Mouse (Mus musculus) heart, embryonic 16.5 days (tissue): Measurements from ENCODE around the gene Obsl1. TPM values are rescaled to one million over a fixed set of nuclear protein-coding genes. Genes with fewer than 3 reads are reported as not detected.

Experiments used
- ATAC-seq: fragments of 200-750 bp; cut with Nextera tagmentation; replicated peaks from 2 replicates; pipeline ENCODE4 v1.8.0; 2017; ENCODE audit warnings: moderate number of reproducible peaks; ENCODE audit not compliant: insufficient read depth, low FRiP score; ENCODE audit errors: extremely low read depth
- H3K27ac ChIP-seq: fragments of 300-500 bp; sonication (generic); 2 replicates; pipeline ENCODE4 v1.5.1; 2014; ENCODE audit warnings: mild to moderate bottlenecking, low read length, control low read depth, moderate library complexity
- H3K27me3 ChIP-seq: fragments of 300-500 bp; sonication (generic); 2 replicates; pipeline ENCODE4 v1.6.1; 2014; ENCODE audit warnings: low read length, mixed read lengths; ENCODE audit not compliant: control insufficient read depth, insufficient read depth
- H3K36me3 ChIP-seq: fragments of 300-500 bp; sonication (generic); 2 replicates; pipeline ENCODE4 v1.6.1; 2014; ENCODE audit not compliant: control insufficient read depth, insufficient read depth
- H3K4me1 ChIP-seq: fragments of 300-500 bp; sonication (generic); 2 replicates; pipeline ENCODE4 v1.6.1; 2014; ENCODE audit warnings: low read length, mixed read lengths; ENCODE audit not compliant: control insufficient read depth, insufficient read depth
- H3K4me2 ChIP-seq: fragments of 300-500 bp; sonication (generic); 2 replicates; pipeline ENCODE4 v1.6.1; 2014; ENCODE audit warnings: low read depth, mild to moderate bottlenecking, control low read depth, low read length
- H3K4me3 ChIP-seq: fragments of 300-500 bp; sonication (generic); 2 replicates; pipeline ENCODE4 v1.5.1; 2014; ENCODE audit warnings: mild to moderate bottlenecking, control low read depth, low read length
- H3K9ac ChIP-seq: fragments of 300-500 bp; sonication (generic); 2 replicates; pipeline ENCODE4 v1.6.1; 2014; ENCODE audit warnings: low read length, control low read depth
- H3K9me3 ChIP-seq: fragments of 300-500 bp; sonication (generic); replicated peaks from 2 replicates; pipeline ENCODE4 v1.6.1; 2016; ENCODE audit warnings: low read length; ENCODE audit not compliant: control insufficient read depth
- WGBS: fragments of 180-500 bp; shearing (Covaris S2); extraction: QIAGEN DNeasy Blood & Tissue Kit; methylation state at CpG from one replicate; pipeline ENCODE4 v1.1.7; 2014; 5-methylcytosine and 5-hydroxymethylcytosine counted together
- polyA plus RNA-seq: library from polyadenylated mRNA; unstranded; fragments of >200 nt; fragmentation: Nextera tagmentation; extraction: Ambion mirVana; gene quantifications from 2 replicates; pipeline ENCODE4 v1.2.1, GENCODE M21; 2015

Obsl1 gene
- polyA plus RNA-seq, 1 experiment from 2014 or later = 83.9 TPM

DNA sequence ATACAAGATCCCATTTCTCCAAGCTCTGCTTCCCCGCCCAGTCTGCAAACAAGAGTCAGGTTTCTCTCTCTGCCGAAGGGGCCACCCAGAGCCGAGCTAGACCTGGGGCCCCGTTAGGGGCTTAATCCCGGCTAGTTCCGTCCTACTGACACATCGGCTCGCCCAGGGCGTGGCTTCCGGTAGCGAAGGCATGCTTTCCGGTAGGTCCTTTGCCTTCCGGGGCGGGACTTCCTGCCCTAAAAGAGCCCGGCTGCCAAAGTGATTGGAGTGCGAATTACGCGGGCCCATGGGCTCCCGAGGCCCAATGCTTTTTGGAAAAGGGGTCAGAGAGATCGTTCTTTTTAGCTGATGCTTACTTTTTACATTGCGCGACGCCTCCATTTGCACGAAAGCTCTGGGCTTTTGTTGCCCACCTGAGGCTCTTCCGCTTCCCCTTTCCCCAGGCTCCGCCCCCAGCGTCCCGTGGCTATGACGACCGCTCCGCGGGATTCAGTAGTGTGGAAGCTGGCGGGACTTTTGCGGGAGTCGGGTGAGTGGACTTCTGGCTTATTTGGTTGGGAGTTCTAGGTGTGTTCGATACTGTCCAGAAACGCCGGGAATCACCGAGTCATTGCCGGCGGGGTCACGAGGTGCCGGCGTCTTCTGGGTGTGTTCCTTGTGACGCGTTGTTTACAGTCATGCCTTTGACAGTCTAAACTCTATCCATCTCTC lies 15.2 kb upstream of the Obsl1 start, which contains the start of gene Stk11ip:
Gene Stk11ip, plus strand, starts transcription at position 209 of the 711 bp plus-strand sequence.
- Histone ChIP-seq H3K9me3 (no peaks in the 10 kb centered on the region), H3K27ac (peak within 1 kb of the TSS; percentile 97), H3K4me2 (peak within 1 kb of the TSS; percentile 79), H3K4me3 (peak within 1 kb of the TSS; percentile 61), H3K4me1 (peaks cover 24% of the 10 kb centered on the region), H3K9ac (peak within 1 kb of the TSS; percentile 78), H3K27me3 (no peaks in the 10 kb centered on the region), H3K36me3 (no peaks in the 10 kb centered on the region)
- WGBS = under 1% methylated on average over 46 of the region's 46 CpGs
- ATAC-seq = peak; percentile 98

DNA sequence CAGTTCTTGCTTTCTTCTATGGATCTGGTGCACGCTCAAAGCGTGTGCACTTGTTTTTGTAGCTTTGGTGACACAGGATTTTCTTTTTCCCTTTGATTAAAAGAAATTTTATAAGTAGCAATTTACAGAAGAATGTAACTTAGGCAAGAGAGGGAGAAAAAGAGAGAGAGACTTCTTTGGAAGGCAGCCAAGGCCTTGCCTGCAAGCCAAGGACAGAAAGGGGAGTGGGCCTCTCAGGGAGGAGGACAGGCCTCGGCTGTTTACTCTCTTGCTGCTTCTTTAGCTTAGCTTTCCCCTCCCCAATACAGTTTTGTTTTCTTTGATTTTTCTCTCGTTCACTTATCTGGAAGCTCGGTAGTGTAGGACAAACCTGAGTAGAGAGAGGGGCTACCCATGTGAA lies 13.3 kb upstream of the Obsl1 start:
- H3K4me3 ChIP-seq = no peak overlapping the region
- no peak for ATAC-seq
- no peaks in the 10 kb centered on the region for H3K36me3 ChIP-seq
- H3K27me3 ChIP-seq = no peaks in the 10 kb centered on the region
- H3K4me2 ChIP-seq = no peak overlapping the region
- H3K9me3 ChIP-seq = no peaks in the 10 kb centered on the region
- WGBS = 39% methylated on average over 5 of the region's 5 CpGs
- H3K4me1 ChIP-seq = peaks cover 31% of the 10 kb centered on the region
- peak overlapping the region; percentile 97 for H3K27ac ChIP-seq
- H3K9ac ChIP-seq = peak overlapping the region; percentile 6

DNA sequence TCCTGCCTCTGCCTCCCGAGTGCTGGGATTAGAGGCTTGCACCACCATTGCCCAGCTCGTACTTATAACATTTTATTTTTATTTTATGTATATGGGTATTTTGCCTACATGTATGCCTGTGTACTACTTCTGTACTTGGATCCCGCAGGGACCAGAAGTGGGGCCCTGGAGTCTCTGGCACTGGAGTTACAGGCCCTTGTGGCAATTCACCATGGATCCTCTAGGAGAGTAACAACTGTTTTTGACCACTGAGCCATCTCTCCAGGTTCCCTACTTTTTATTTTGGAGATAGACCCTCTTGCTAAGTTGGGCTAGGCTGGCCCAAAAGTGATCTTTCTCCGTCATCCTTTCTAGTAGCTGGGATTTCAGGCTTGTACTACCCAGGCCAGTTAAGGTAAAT lies 12.2 kb upstream of the Obsl1 start:
- Histone ChIP-seq H3K9ac (no peak overlapping the region), H3K4me3 (no peak overlapping the region), H3K36me3 (no peaks in the 10 kb centered on the region), H3K27me3 (no peaks in the 10 kb centered on the region), H3K4me2 (no peak overlapping the region), H3K9me3 (no peaks in the 10 kb centered on the region), H3K4me1 (peaks cover 31% of the 10 kb centered on the region), H3K27ac (no peak overlapping the region; the same call in 1 of the 2 replicates)
- no peak for ATAC-seq
- 90% methylated on average over 4 of the region's 4 CpGs for WGBS

DNA sequence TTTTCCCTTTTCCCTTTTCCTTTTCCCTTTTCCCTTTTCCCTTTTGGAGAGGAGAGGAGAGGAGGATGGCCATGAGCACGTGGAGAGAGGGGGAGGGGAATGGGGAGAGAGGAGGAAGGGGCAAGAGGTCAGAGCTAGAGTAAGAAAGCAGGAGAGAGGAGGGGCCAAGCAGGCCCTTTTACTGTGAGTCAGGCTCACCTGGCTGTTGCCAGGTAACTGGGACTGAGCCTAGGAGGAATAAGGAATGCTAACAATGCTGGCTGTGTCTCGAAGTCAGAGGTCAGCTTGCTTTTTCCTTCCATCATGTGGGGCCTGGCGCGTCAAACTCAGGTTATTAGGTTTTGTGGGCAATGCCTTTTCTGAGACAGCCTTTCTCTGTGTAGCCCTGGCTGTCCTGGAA lies 11.7 kb upstream of the Obsl1 start:
- Histone ChIP-seq H3K27ac (no peak overlapping the region), H3K4me1 (peaks cover 31% of the 10 kb centered on the region), H3K27me3 (no peaks in the 10 kb centered on the region)

DNA sequence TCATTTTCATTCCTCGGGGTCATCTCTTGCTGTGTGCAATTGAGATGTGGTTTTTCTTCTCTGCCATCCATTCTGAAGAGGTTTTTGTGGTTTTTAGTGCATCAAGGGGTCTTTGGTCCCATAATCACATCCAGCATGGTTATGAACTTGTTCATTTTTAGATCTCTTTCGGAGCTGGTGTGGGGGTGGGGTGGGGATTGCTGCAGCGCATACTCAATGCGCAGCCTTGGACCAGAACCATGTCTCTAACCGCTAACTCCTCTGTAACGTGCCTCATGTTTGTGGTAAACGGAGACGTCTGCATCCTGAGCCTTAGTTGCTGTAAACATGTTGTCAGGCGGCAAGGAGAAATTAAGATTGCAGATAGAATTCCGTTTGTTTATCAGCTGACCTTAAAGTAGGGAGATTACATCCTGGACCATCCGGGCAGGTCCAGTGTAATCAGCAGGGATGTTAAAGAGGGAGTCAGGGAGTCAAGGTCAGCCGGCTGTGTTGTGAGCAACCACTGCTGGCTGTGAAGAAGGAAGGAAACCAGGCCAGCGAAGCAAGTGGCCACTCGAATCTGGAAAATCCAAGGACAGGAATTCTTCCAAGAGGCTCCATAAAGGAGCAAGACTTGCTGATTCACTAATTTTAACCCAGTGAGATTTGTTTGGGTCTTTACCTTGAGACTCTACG lies 10.6 kb upstream of the Obsl1 start:
- Histone ChIP-seq H3K4me3 (no peak overlapping the region), H3K27ac (peak overlapping the region; percentile 33), H3K9me3 (no peaks in the 10 kb centered on the region), H3K4me1 (peaks cover 34% of the 10 kb centered on the region), H3K4me2 (no peak overlapping the region), H3K27me3 (no peaks in the 10 kb centered on the region), H3K36me3 (no peaks in the 10 kb centered on the region), H3K9ac (peak overlapping the region; percentile 20; the same call in 1 of the 2 replicates)
- 44% methylated on average over 15 of the region's 15 CpGs for WGBS
- no peak for ATAC-seq

More for the DNA sequence above, 11.7 kb upstream of the Obsl1 start:
- no peaks in the 10 kb centered on the region for H3K9me3 ChIP-seq
- H3K9ac ChIP-seq = no peak overlapping the region
- H3K4me2 ChIP-seq = no peak overlapping the region
- no peak overlapping the region for H3K4me3 ChIP-seq
- ATAC-seq = no peak
- no peaks in the 10 kb centered on the region for H3K36me3 ChIP-seq
- 58% methylated on average over 4 of the region's 4 CpGs for WGBS

DNA sequence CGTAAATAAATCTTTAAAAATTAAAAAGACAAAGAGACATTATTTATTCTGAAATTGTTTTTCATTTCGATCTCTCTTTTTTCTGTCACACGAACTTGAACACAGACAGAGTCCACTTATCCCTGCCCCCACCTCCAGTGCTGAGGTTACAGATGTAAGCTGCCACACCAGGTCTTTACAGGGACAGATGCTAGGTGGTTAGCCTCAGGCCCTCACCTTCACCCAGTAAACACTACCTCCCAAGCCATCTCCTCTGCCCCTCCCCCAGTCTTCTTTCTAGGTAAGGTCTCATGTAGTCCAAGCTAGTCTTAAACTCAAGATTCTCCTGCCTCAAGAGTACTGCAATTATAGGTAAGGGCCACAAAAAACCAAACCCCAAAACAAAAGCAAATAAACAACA lies 6.3 kb upstream of the Obsl1 start:
- peaks cover 45% of the 10 kb centered on the region for H3K4me1 ChIP-seq
- H3K27ac ChIP-seq = peak overlapping the region; percentile 95
- H3K9ac ChIP-seq = no peak overlapping the region
- no peak overlapping the region for H3K4me3 ChIP-seq
- no peaks in the 10 kb centered on the region for H3K36me3 ChIP-seq
- H3K4me2 ChIP-seq = no peak overlapping the region
- WGBS = 94% methylated on average over 3 of the region's 3 CpGs
- no peaks in the 10 kb centered on the region for H3K27me3 ChIP-seq
- H3K9me3 ChIP-seq = no peaks in the 10 kb centered on the region
- ATAC-seq = no peak

DNA sequence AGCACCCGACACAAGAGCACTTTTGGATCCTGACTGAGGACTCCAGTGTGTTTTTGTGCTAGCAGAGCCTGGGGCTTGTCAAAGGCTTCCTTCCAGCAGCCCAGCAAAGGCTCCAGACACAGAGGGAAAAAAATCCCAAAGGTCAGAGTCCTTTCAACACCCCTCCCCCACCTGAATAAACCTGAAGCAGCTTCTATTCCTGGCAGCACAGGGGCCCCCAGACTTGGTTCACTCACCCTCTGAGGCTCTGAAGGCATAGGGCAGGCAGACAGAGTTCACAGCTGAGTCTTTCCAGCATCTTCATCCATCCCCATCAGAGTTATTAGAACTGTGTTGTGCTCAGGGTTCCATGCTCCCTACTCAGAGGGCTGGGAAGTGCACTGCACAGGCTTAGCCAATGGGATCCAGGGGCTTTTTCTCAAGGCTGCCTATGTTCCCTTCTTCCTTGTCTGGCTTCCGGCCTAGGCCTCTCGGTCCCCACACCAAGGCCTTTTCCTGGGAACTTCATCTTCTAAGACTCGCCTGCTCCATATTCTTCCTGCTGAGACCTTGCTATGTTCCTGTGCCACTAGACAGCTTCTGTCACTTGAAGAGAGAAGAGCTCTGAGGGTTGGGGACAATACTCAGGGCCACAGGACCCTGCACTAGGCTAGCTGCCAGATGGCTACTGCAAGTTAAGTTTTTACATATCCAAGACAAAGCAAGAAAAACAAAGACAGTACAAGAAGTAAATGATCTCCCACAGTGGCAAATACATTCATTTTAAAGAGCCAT lies 5.4 kb upstream of the Obsl1 start:
- H3K4me1 ChIP-seq = peaks cover 47% of the 10 kb centered on the region
- peak; percentile 45 for ATAC-seq
- WGBS = 23% methylated on average over 4 of the region's 4 CpGs
- H3K4me3 ChIP-seq = no peak overlapping the region
- peak overlapping the region; percentile 54 for H3K9ac ChIP-seq
- no peaks in the 10 kb centered on the region for H3K9me3 ChIP-seq
- no peaks in the 10 kb centered on the region for H3K36me3 ChIP-seq
- H3K27me3 ChIP-seq = no peaks in the 10 kb centered on the region
- no peak overlapping the region for H3K4me2 ChIP-seq
- peak overlapping the region; percentile 95 for H3K27ac ChIP-seq

DNA sequence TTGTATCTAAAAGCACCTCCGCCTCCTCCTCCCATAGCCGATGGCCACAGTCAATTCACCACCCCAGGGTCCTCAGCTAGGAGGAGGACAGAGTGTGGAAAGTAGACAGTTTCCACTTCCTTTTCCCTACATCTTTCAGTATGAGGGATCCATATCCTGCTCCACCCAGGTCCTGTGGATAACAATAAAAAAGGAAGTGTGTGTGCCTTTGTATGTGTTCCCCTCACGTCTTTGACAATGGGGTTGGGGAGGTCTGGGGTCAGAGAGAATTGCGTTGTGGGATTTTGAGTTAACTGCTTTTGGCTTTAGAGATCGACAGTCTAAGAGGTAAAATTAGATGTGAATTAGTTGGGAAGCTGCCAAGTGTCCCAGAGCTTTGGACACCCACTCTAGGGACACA lies 3.9 kb upstream of the Obsl1 start:
- H3K27me3 ChIP-seq = no peaks in the 10 kb centered on the region
- H3K4me1 ChIP-seq = peaks cover 43% of the 10 kb centered on the region
- no peaks in the 10 kb centered on the region for H3K9me3 ChIP-seq
- peak overlapping the region; percentile 95 for H3K27ac ChIP-seq
- H3K36me3 ChIP-seq = no peaks in the 10 kb centered on the region
- H3K9ac ChIP-seq = no peak overlapping the region
- WGBS = 37% methylated on average over 5 of the region's 5 CpGs
- ATAC-seq = no peak
- H3K4me3 ChIP-seq = no peak overlapping the region
- 0 out of 2 replicates have a peak overlapping the region, but pooled peaks have one; percentile 17 for H3K4me2 ChIP-seq
